Mouse (Mus musculus) midbrain, postnatal 0 days (tissue): ENCODE measurements around the gene Dip2a. TPM values are rescaled to one million over a fixed set of nuclear protein-coding genes. Genes with fewer than 3 reads are reported as not detected.

Experiments used
- ATAC-seq: fragments of 200-750 bp; cut with Nextera tagmentation; 2 replicates; pipeline ENCODE4 v1.8.0; 2017; ENCODE audit warnings: moderate number of reproducible peaks, mild to moderate bottlenecking, moderate TSS enrichment, moderate library complexity; ENCODE audit not compliant: low FRiP score
- DNase-seq: peaks from one replicate; pipeline ENCODE4 v3.0.0-alpha.2; 2015; ENCODE audit warnings: low spot score
- H3K27ac ChIP-seq: fragments of 300-500 bp; sonication (generic); 2 replicates; pipeline ENCODE4 v1.5.1; 2014; ENCODE audit warnings: low read depth, mild to moderate bottlenecking, low read length, mixed read lengths
- H3K27me3 ChIP-seq: fragments of 300-500 bp; sonication (generic); 2 replicates; pipeline ENCODE4 v1.6.1; 2014; ENCODE audit warnings: low read length, control low read depth, mixed read lengths; ENCODE audit not compliant: insufficient read depth
- H3K36me3 ChIP-seq: fragments of 300-500 bp; sonication (generic); 2 replicates; pipeline ENCODE4 v1.6.1; 2014; ENCODE audit warnings: low read length, control low read depth, mixed read lengths; ENCODE audit not compliant: insufficient read depth
- H3K4me1 ChIP-seq: fragments of 300-500 bp; sonication (generic); 2 replicates; pipeline ENCODE4 v1.6.1; 2014; ENCODE audit warnings: mild to moderate bottlenecking, control low read depth, antibody characterized with exemption, low read length, mixed read lengths; ENCODE audit not compliant: insufficient read depth
- H3K4me2 ChIP-seq: fragments of 300-500 bp; sonication (generic); 2 replicates; pipeline ENCODE4 v1.6.1; 2014; ENCODE audit warnings: low read depth, mild to moderate bottlenecking, low read length, mixed read lengths; ENCODE audit not compliant: poor library complexity, severe bottlenecking
- H3K4me3 ChIP-seq: fragments of 300-500 bp; sonication (generic); 2 replicates; pipeline ENCODE4 v1.5.1; 2014; ENCODE audit warnings: low read depth, mild to moderate bottlenecking, low read length, moderate library complexity
- H3K9ac ChIP-seq: fragments of 300-500 bp; sonication (generic); replicated peaks from 2 replicates; pipeline ENCODE4 v1.6.1; 2014; ENCODE audit warnings: mild to moderate bottlenecking, low read length, moderate library complexity, mixed read lengths; ENCODE audit not compliant: poor library complexity, severe bottlenecking
- H3K9me3 ChIP-seq: fragments of 300-500 bp; sonication (generic); 2 replicates; pipeline ENCODE4 v1.6.1; 2016; ENCODE audit warnings: low read length, control low read depth
- CTCF ChIP-seq: IDR thresholded peaks from 2 replicates; pipeline ENCODE4 v1.5.1; 2016; ENCODE audit warnings: antibody characterized with exemption, mild to moderate bottlenecking
- WGBS: fragments of 180-500 bp; shearing (Covaris S2); extraction: QIAGEN DNeasy Blood & Tissue Kit; methylation state at CpG from one replicate; pipeline ENCODE4 v1.1.7; 2014; 5-methylcytosine and 5-hydroxymethylcytosine counted together
- polyA plus RNA-seq: library from polyadenylated mRNA; unstranded; fragments of >200 nt; fragmentation: Nextera tagmentation; extraction: Ambion mirVana; gene quantifications from 2 replicates; pipeline ENCODE4 v1.2.1, GENCODE M21; 2015
- total RNA-seq: library from RNA; depleted of rRNA; stranded (reverse); fragments of >200 nt; gene quantifications from 2 replicates; pipeline ENCODE4 v1.2.3, GENCODE M21; 2014

The Dip2a gene
- total and polyA plus RNA-seq, 2 experiments from 2014 or later = 12.9 to 57.0 TPM

DNA sequence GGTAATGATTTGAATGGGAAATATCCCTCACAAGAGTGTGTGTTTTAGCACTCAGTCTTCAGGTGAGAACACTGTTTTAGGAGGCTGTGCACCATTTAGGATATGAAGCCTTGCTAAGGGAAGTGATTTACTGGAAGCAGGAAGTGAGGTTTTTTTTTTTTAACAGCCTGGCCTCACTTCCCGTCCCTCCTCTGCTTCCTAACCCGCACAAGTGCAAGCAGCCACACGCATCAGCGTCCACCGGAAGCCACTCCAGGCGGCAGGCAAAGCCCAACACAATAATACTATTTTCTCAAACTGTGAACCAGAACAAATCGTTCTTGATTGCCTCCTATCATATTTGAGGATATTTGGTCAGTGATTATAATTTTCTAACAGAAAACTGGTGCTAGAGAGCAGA lies 6.9 kb upstream of the Dip2a start:
- Histone ChIP-seq H3K4me2 (no peak overlapping the region), H3K9ac (no peak overlapping the region), H3K4me1 (no peaks in the 10 kb centered on the region), H3K36me3 (peaks cover 46% of the 10 kb centered on the region), H3K27ac (no peak overlapping the region), H3K9me3 (no peaks in the 10 kb centered on the region), H3K27me3 (no peaks in the 10 kb centered on the region), H3K4me3 (no peak overlapping the region)
- TF ChIP-seq CTCF = no peak
- 81% methylated on average over 7 of the region's 7 CpGs for WGBS
- DNase-seq (no peak), ATAC-seq (no peak)

DNA sequence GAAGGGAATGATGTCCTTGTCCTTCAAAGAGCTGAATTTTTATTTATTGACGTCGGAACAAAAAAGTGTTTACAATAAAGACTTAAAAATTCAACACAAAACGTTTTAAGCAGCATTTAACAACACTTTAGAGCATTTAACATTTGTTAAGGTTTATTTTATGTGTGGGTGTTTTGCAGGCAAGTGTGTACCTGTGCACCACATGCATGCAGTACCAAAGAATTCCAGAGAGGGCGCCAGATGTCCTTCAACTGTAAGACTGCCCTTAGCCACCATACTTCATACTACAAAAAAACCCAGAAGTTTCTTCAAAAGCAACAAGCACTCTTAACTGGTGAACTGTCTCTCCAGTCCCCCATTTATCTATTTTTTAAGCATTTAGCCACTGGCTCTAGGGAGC lies 1.5 kb upstream of the Dip2a start:
- H3K27ac ChIP-seq = no peak overlapping the region
- H3K36me3 ChIP-seq = peaks cover 13% of the 10 kb centered on the region; the same call in 1 of the 2 replicates
- peak overlapping the region; percentile 91 for H3K4me2 ChIP-seq
- no peaks in the 10 kb centered on the region for H3K27me3 ChIP-seq
- no peak overlapping the region for H3K9ac ChIP-seq
- H3K4me1 ChIP-seq = peaks cover 16% of the 10 kb centered on the region; the same call in 1 of the 2 replicates
- H3K4me3 ChIP-seq = no peak overlapping the region; the same call in 1 of the 2 replicates
- peak; percentile 78 for TF ChIP-seq CTCF
- DNase-seq (peak; percentile 71), ATAC-seq (no peak)
- H3K9me3 ChIP-seq = no peaks in the 10 kb centered on the region
- 7% methylated on average over 4 of the region's 4 CpGs for WGBS

DNA sequence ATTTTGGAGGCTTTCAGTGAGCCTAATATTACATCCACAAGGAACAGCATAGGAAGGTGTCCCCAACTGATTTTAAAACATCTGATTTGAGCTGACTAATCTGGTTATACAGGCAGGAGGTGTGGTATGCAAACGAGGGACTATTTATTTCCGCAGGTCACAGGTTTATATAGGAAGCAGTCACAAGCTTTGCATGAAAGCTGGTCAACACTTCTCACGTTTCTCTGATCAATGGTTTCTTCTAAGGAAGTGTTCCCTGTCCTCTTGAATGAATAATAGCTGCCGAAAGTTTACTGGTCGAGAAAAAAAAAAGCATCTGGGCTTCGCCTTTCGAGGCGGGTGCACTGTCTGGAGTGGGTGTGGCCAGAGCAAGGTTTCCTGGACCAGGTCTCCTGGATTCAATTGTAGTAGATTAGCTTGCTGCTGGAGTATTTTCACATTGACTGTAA lies 976 bp upstream of the Dip2a start:
- no peak for ATAC-seq
- peaks cover 9% of the 10 kb centered on the region; the same call in 1 of the 2 replicates for H3K36me3 ChIP-seq
- WGBS = 24% methylated on average over 8 of the region's 8 CpGs
- H3K9me3 ChIP-seq = no peaks in the 10 kb centered on the region
- H3K9ac ChIP-seq = peak overlapping the region; percentile 94; the same call in 1 of the 2 replicates
- TF ChIP-seq CTCF = no peak
- H3K27me3 ChIP-seq = no peaks in the 10 kb centered on the region
- no peak for DNase-seq
- H3K4me2 ChIP-seq = peak overlapping the region; percentile 91
- H3K27ac ChIP-seq = no peak overlapping the region
- peak overlapping the region; percentile 92 for H3K4me3 ChIP-seq
- peaks cover 16% of the 10 kb centered on the region; the same call in 1 of the 2 replicates for H3K4me1 ChIP-seq

DNA sequence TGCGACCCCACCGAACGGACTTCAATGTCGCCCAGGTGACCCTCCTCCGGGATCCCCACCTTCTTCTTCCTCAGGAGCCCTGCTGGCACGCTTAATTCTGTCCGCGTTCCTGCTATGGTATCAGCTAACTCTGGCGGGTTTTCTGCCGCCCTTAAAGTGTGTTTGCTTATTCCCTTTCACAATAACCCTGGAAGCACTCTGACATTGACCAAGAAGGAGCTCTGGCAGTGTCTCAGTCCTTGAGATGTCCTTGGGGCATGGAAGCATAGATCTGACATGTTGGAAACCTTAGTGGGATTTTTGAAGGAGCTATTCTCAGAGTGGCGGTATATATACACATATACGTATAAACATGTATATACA lies 430 bp upstream of the Dip2a start:
- Histone ChIP-seq H3K9me3 (no peaks in the 10 kb centered on the region), H3K4me1 (peaks cover 16% of the 10 kb centered on the region; the same call in 1 of the 2 replicates), H3K9ac (peak overlapping the region; percentile 94; the same call in 1 of the 2 replicates), H3K27ac (peak overlapping the region; percentile 82), H3K4me3 (peak overlapping the region; percentile 92), H3K36me3 (peaks cover 8% of the 10 kb centered on the region; the same call in 1 of the 2 replicates), H3K27me3 (no peaks in the 10 kb centered on the region), H3K4me2 (peak overlapping the region; percentile 91)
- no peak for DNase-seq
- 4% methylated on average over 12 of the region's 12 CpGs for WGBS
- no peak for TF ChIP-seq CTCF
- ATAC-seq = no peak; the same call in 1 of the 2 replicates

DNA sequence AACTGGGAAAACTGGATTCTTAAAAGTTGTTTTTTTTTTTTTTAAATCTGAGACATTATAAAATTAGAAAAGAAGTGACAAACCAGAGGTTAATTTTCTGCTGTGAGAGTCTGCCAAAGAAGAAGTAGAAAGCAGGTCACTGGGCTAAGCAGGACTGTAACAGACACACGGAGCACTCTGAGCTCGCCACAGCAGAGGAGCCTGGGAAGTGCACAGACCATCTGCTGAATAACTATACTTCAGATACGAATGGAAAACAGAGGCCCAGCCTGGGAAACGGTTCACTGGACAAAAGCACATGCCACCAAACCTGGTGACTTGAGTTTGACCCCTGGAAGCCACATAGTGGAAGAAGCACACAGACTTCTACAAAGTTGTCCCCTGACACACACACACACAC lies 10.7 kb downstream of the Dip2a start:
- 39% methylated on average over 4 of the region's 4 CpGs for WGBS

DNA sequence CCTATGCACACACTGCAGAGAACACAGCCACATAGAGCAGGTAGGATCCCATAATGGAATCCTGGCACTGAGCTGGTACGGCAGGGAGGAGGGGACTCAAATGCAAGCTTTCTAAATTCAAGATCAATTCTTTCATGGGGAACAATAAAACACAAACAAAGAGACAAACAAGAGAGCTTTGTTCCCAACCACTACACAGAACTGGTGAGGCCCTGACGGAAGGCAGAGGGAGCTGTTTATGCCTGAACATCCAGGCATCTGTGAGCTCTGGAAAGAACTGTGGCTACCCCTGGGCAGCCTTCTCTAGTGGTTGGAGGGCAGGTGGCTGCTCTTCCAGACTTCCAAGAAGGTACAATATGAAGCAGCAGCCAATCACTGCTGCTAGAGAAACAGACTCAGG lies 13.1 kb downstream of the Dip2a start:
- 30% methylated on average over 2 of the region's 2 CpGs for WGBS

More for the DNA sequence above, 10.7 kb downstream of the Dip2a start:
- ATAC-seq (no peak), DNase-seq (no peak)
- H3K27ac ChIP-seq = no peak overlapping the region
- no peaks in the 10 kb centered on the region for H3K27me3 ChIP-seq
- no peak for TF ChIP-seq CTCF
- H3K4me2 ChIP-seq = no peak overlapping the region
- no peaks in the 10 kb centered on the region for H3K36me3 ChIP-seq
- no peaks in the 10 kb centered on the region for H3K9me3 ChIP-seq
- no peak overlapping the region for H3K9ac ChIP-seq
- H3K4me3 ChIP-seq = no peak overlapping the region
- H3K4me1 ChIP-seq = no peaks in the 10 kb centered on the region

More for the DNA sequence above, 13.1 kb downstream of the Dip2a start:
- no peaks in the 10 kb centered on the region for H3K27me3 ChIP-seq
- no peaks in the 10 kb centered on the region for H3K9me3 ChIP-seq
- no peaks in the 10 kb centered on the region for H3K36me3 ChIP-seq
- no peak overlapping the region for H3K9ac ChIP-seq
- DNase-seq = no peak
- H3K4me2 ChIP-seq = no peak overlapping the region
- no peak for TF ChIP-seq CTCF
- no peaks in the 10 kb centered on the region for H3K4me1 ChIP-seq
- H3K4me3 ChIP-seq = no peak overlapping the region
- no peak overlapping the region for H3K27ac ChIP-seq
- ATAC-seq = no peak
